Mouse (Mus musculus): ENCODE data around the gene Arsg. TPM values are rescaled to one million over a fixed set of nuclear protein-coding genes. Genes with fewer than 3 reads are reported as not detected.

Arsg gene
- total RNA-seq, 1 experiment = 1.0 TPM

GRCm38 (mm10) chr11:109496475-109496993 lies 23.4 kb downstream of the Arsg start:
- DNase-seq (ENCODE audit: low read depth, low spot score) = no peak
- H3K4me1 ChIP-seq (ENCODE audit: control insufficient read depth in 2 of 2, insufficient read depth in 2 of 2, low read length in 2 of 2, poor library complexity in 1 of 2) = no peaks in the 10 kb centered on the region
- no peaks in the 10 kb centered on the region for H3K9me3 ChIP-seq (ENCODE audit: control insufficient read depth, insufficient read depth, low read depth, low read length)
- no peaks in the 10 kb centered on the region for H3K36me3 ChIP-seq (ENCODE audit: control insufficient read depth, insufficient read depth, low read length, poor library complexity, severe bottlenecking)
- H3K4me3 ChIP-seq (ENCODE audit: insufficient read depth in 1 of 2, low read depth in 1 of 2, low read length in 2 of 2, poor library complexity in 1 of 2, severe bottlenecking in 1 of 2) = no peak overlapping the region
- no peak overlapping the region for H3K9ac ChIP-seq (ENCODE audit: insufficient read depth, low read depth, low read length, poor library complexity, severe bottlenecking)
- H3K27ac ChIP-seq (ENCODE audit: insufficient read depth, low read depth, low read length, poor library complexity, severe bottlenecking) = no peak overlapping the region
- in situ Hi-C loops (cut with MboI; ENCODE audit: low sequenced_read_pairs in 2 of 2, unreplicated experiment in 2 of 2) = no loop called here
- TF ChIP-seq MAFK (IDR thresholded peaks at IDR 0.05; ENCODE audit: insufficient read depth, low read depth, low read length) (no peak), ZC3H11A (IDR thresholded peaks at IDR 0.05; ENCODE audit: borderline replicate concordance, low read depth, low read length) (no peak), HCFC1 (IDR thresholded peaks at IDR 0.05; ENCODE audit: borderline replicate concordance, insufficient read depth, low read length) (no peak), CHD2 (IDR thresholded peaks at IDR 0.05; ENCODE audit: low read depth, low read length) (no peak), ZNF384 (IDR thresholded peaks at IDR 0.05; ENCODE audit: low read depth, low read length) (no peak)

GRCm38 (mm10) chr11:109496996-109497714 lies 24.0 kb downstream of the Arsg start:
- no peak for DNase-seq (ENCODE audit: low read depth, low spot score)
- Histone ChIP-seq H3K4me1 (ENCODE audit: control insufficient read depth in 2 of 2, insufficient read depth in 2 of 2, low read length in 2 of 2, poor library complexity in 1 of 2) (no peaks in the 10 kb centered on the region), H3K36me3 (ENCODE audit: control insufficient read depth, insufficient read depth, low read length, poor library complexity, severe bottlenecking) (no peaks in the 10 kb centered on the region), H3K27ac (ENCODE audit: insufficient read depth, low read depth, low read length, poor library complexity, severe bottlenecking) (no peak overlapping the region), H3K4me3 (ENCODE audit: insufficient read depth in 1 of 2, low read depth in 1 of 2, low read length in 2 of 2, poor library complexity in 1 of 2, severe bottlenecking in 1 of 2) (no peak overlapping the region), H3K9me3 (ENCODE audit: control insufficient read depth, insufficient read depth, low read depth, low read length) (no peaks in the 10 kb centered on the region), H3K9ac (ENCODE audit: insufficient read depth, low read depth, low read length, poor library complexity, severe bottlenecking) (no peak overlapping the region)
- in situ Hi-C loops (cut with MboI; ENCODE audit: low sequenced_read_pairs in 2 of 2, unreplicated experiment in 2 of 2) = no loop called here
- TF ChIP-seq CHD2 (IDR thresholded peaks at IDR 0.05; ENCODE audit: low read depth, low read length) = no peak
- TF ChIP-seq MAFK (IDR thresholded peaks at IDR 0.05; ENCODE audit: insufficient read depth, low read depth, low read length) = no peak
- TF ChIP-seq HCFC1 (IDR thresholded peaks at IDR 0.05; ENCODE audit: borderline replicate concordance, insufficient read depth, low read length) = no peak
- TF ChIP-seq ZC3H11A (IDR thresholded peaks at IDR 0.05; ENCODE audit: borderline replicate concordance, low read depth, low read length) = no peak
- no peak for TF ChIP-seq ZNF384 (IDR thresholded peaks at IDR 0.05; ENCODE audit: low read depth, low read length)

GRCm38 (mm10) chr11:109497990-109498389 lies 24.8 kb downstream of the Arsg start:
- H3K27ac ChIP-seq (ENCODE audit: insufficient read depth, low read depth, low read length, poor library complexity, severe bottlenecking) = no peak overlapping the region
- no peaks in the 10 kb centered on the region for H3K9me3 ChIP-seq (ENCODE audit: control insufficient read depth, insufficient read depth, low read depth, low read length)
- no peak overlapping the region for H3K4me3 ChIP-seq (ENCODE audit: insufficient read depth in 1 of 2, low read depth in 1 of 2, low read length in 2 of 2, poor library complexity in 1 of 2, severe bottlenecking in 1 of 2)
- DNase-seq (ENCODE audit: low read depth, low spot score) = no peak
- in situ Hi-C loops (cut with MboI; ENCODE audit: low sequenced_read_pairs in 2 of 2, unreplicated experiment in 2 of 2) = no loop called here
- H3K4me1 ChIP-seq (ENCODE audit: control insufficient read depth in 2 of 2, insufficient read depth in 2 of 2, low read length in 2 of 2, poor library complexity in 1 of 2) = no peaks in the 10 kb centered on the region
- no peak for TF ChIP-seq ZNF384 (IDR thresholded peaks at IDR 0.05; ENCODE audit: low read depth, low read length)
- TF ChIP-seq HCFC1 (IDR thresholded peaks at IDR 0.05; ENCODE audit: borderline replicate concordance, insufficient read depth, low read length) = no peak
- TF ChIP-seq CHD2 (IDR thresholded peaks at IDR 0.05; ENCODE audit: low read depth, low read length) = no peak
- TF ChIP-seq ZC3H11A (IDR thresholded peaks at IDR 0.05; ENCODE audit: borderline replicate concordance, low read depth, low read length) = no peak
- no peaks in the 10 kb centered on the region for H3K36me3 ChIP-seq (ENCODE audit: control insufficient read depth, insufficient read depth, low read length, poor library complexity, severe bottlenecking)
- no peak overlapping the region for H3K9ac ChIP-seq (ENCODE audit: insufficient read depth, low read depth, low read length, poor library complexity, severe bottlenecking)

- Histone ChIP-seq H3K9me3 (ENCODE audit: control insufficient read depth, insufficient read depth, low read depth, low read length) (no peaks in the 10 kb centered on the region), H3K27ac (ENCODE audit: insufficient read depth, low read depth, low read length, poor library complexity, severe bottlenecking) (no peak overlapping the region), H3K4me1 (ENCODE audit: control insufficient read depth in 2 of 2, insufficient read depth in 2 of 2, low read length in 2 of 2, poor library complexity in 1 of 2) (no peaks in the 10 kb centered on the region), H3K36me3 (ENCODE audit: control insufficient read depth, insufficient read depth, low read length, poor library complexity, severe bottlenecking) (no peaks in the 10 kb centered on the region), H3K9ac (ENCODE audit: insufficient read depth, low read depth, low read length, poor library complexity, severe bottlenecking) (no peak overlapping the region), H3K4me3 (ENCODE audit: insufficient read depth in 1 of 2, low read depth in 1 of 2, low read length in 2 of 2, poor library complexity in 1 of 2, severe bottlenecking in 1 of 2) (no peak overlapping the region)
- in situ Hi-C loops (cut with MboI; ENCODE audit: low sequenced_read_pairs in 2 of 2, unreplicated experiment in 2 of 2) = no loop called here
- no peak for DNase-seq (ENCODE audit: low read depth, low spot score)
- TF ChIP-seq MAFK (IDR thresholded peaks at IDR 0.05; ENCODE audit: insufficient read depth, low read depth, low read length) = no peak
- no peak for TF ChIP-seq ZNF384 (IDR thresholded peaks at IDR 0.05; ENCODE audit: low read depth, low read length)
- TF ChIP-seq ZC3H11A (IDR thresholded peaks at IDR 0.05; ENCODE audit: borderline replicate concordance, low read depth, low read length) = no peak
- TF ChIP-seq HCFC1 (IDR thresholded peaks at IDR 0.05; ENCODE audit: borderline replicate concordance, insufficient read depth, low read length) = no peak
- no peak for TF ChIP-seq CHD2 (IDR thresholded peaks at IDR 0.05; ENCODE audit: low read depth, low read length)
Observed at GRCm38 (mm10) chr11:109500206-109500605, 27.0 kb downstream of the Arsg start.

Measured in ES-E14 (cell line).